Mouse (Mus musculus) kidney, embryonic 16.5 days (tissue): Measurements from ENCODE around the gene Sorcs3. TPM values are rescaled to one million over a fixed set of nuclear protein-coding genes. Genes with fewer than 3 reads are reported as not detected.

ENCODE experiments used
- ATAC-seq: fragments of 200-750 bp; cut with Nextera tagmentation; 2 replicates; pipeline ENCODE4 v1.8.0; 2017; ENCODE audit warnings: moderate TSS enrichment; ENCODE audit not compliant: low FRiP score, low TSS enrichment
- H3K27ac ChIP-seq: fragments of 300-500 bp; sonication (generic); 2 replicates; pipeline ENCODE4 v1.5.1; 2014; ENCODE audit warnings: low read length
- H3K27me3 ChIP-seq: fragments of 300-500 bp; sonication (generic); 2 replicates; pipeline ENCODE4 v1.6.1; 2014; ENCODE audit warnings: low read length, control low read depth, mixed read lengths; ENCODE audit not compliant: insufficient read depth
- H3K36me3 ChIP-seq: fragments of 300-500 bp; sonication (generic); 2 replicates; pipeline ENCODE4 v1.6.1; 2014; ENCODE audit warnings: low read length, control low read depth, mixed read lengths; ENCODE audit not compliant: insufficient read depth
- H3K4me1 ChIP-seq: fragments of 300-500 bp; sonication (generic); 2 replicates; pipeline ENCODE4 v1.6.1; 2014; ENCODE audit warnings: low read length, control low read depth, mixed read lengths; ENCODE audit not compliant: insufficient read depth
- H3K4me2 ChIP-seq: fragments of 300-500 bp; sonication (generic); replicated peaks from 2 replicates; pipeline ENCODE4 v1.6.1; 2014; ENCODE audit warnings: low read depth, low read length
- H3K4me3 ChIP-seq: fragments of 300-500 bp; sonication (generic); 2 replicates; pipeline ENCODE4 v1.5.1; 2014; ENCODE audit warnings: mild to moderate bottlenecking, low read length
- H3K9ac ChIP-seq: fragments of 300-500 bp; sonication (generic); replicated peaks from 2 replicates; pipeline ENCODE4 v1.6.1; 2014; ENCODE audit warnings: low read length
- H3K9me3 ChIP-seq: fragments of 300-500 bp; sonication (generic); 2 replicates; pipeline ENCODE4 v1.6.1; 2016; ENCODE audit warnings: low read length, control low read depth
- WGBS: fragments of 180-500 bp; shearing (Covaris S2); extraction: QIAGEN DNeasy Blood & Tissue Kit; methylation state at CpG from one replicate; pipeline ENCODE4 v1.1.7; 2014; 5-methylcytosine and 5-hydroxymethylcytosine counted together
- polyA plus RNA-seq: library from polyadenylated mRNA; unstranded; fragments of >200 nt; fragmentation: Nextera tagmentation; extraction: Ambion mirVana; gene quantifications from 2 replicates; pipeline ENCODE4 v1.2.1, GENCODE M21; 2015

Sorcs3 gene
- polyA plus RNA-seq, 1 experiment from 2014 or later = 1.8 TPM

DNA sequence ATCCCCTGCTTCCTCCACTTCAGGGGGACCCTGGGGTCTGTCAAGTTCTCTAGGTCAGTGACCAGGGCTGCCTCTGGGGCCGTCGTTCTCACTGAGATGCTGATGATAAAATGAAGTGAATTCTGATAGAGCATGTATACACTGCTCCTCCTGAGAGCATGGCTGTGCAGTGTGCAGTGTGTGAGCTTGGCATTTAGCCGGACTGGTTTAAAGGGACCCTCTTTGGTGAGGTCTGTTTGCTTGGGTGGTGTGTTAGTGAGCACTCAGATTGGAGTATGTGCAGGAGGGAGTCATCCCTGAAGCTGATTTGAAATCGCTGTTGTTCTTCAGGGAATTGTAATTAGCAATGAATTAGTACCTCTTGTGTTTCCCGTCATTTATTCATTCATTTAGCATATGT is 141.3 kb downstream of the Sorcs3 start:
- Histone ChIP-seq H3K36me3 (no peaks in the 10 kb centered on the region), H3K4me3 (no peak overlapping the region), H3K4me1 (no peaks in the 10 kb centered on the region), H3K4me2 (no peak overlapping the region), H3K27ac (no peak overlapping the region), H3K9me3 (no peaks in the 10 kb centered on the region), H3K27me3 (no peaks in the 10 kb centered on the region), H3K9ac (no peak overlapping the region)
- peak; percentile 15; the same call in 1 of the 2 replicates for ATAC-seq
- whole genome bisulfite sequencing = 71% methylated on average over 5 of the region's 5 CpGs

DNA sequence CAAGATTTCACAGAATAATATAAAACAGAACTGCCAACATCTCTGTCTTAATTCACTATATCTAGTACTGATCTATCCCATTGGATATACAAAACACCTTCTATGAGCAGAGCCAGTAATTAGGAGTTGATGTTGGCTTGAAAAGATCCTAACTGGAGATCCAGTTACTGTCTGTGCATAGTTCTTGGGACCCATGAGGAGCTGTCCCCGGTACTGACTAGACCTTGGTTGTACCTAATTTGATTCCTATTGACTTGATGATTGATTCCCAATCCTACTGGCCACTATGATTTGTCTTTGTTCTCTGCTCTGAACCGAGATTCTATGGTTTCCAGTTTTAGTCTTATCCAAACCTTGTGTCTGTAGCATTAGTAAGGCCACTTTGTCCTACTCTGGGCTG is 151.0 kb downstream of the Sorcs3 start:
- WGBS = 76% methylated on average over 2 of the region's 2 CpGs
- no peaks in the 10 kb centered on the region for H3K4me1 ChIP-seq

DNA sequence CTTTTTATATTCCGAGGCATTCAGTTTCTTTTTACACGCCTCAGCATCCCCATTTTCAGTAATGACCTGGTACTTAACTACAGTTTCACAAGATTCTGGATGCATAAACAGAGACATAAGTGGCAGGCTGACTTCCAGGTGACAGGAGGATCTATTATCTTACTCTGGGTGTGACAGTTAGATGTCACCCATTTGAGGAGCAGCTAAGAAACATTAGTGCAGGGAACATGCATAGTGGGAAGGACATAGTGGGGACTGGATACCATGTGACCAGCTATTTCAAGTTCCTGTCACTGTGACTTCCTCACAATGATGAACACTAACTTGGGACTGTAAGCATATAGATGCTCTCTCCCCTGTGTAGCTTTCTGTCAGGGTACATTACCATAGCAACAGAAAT is 156.3 kb downstream of the Sorcs3 start:
- WGBS = 72% methylated on average over 2 of the region's 2 CpGs
- no peaks in the 10 kb centered on the region for H3K27me3 ChIP-seq
- H3K4me2 ChIP-seq = no peak overlapping the region
- H3K4me1 ChIP-seq = no peaks in the 10 kb centered on the region
- H3K9me3 ChIP-seq = no peaks in the 10 kb centered on the region
- no peak for ATAC-seq
- no peak overlapping the region for H3K9ac ChIP-seq
- H3K27ac ChIP-seq = no peak overlapping the region
- H3K36me3 ChIP-seq = no peaks in the 10 kb centered on the region
- H3K4me3 ChIP-seq = no peak overlapping the region

More for the DNA sequence above, 151.0 kb downstream of the Sorcs3 start:
- no peak for ATAC-seq
- Histone ChIP-seq H3K36me3 (no peaks in the 10 kb centered on the region), H3K27me3 (no peaks in the 10 kb centered on the region), H3K9ac (no peak overlapping the region), H3K9me3 (no peaks in the 10 kb centered on the region), H3K27ac (no peak overlapping the region), H3K4me3 (no peak overlapping the region), H3K4me2 (no peak overlapping the region)

DNA sequence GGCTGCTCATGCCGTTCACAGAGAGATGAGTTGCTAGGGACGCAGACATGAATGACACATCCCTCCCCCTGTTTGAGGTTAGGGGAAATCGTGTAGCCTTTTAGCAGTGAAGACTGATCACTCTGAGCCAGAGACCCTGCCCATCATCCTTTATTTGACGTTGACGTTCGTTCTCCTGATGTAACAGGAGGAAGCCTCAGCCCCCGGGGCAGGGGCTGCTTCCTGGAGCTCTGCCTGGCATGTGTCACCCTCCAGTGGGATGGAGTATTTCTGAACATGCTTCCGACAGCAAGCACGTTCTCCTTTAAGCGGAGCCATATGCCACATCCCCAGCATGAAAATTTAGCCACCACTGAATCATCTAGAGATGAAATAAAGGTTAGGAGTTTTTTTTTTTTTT is 162.2 kb downstream of the Sorcs3 start:
- no peaks in the 10 kb centered on the region for H3K36me3 ChIP-seq
- H3K9ac ChIP-seq = no peak overlapping the region
- no peak overlapping the region for H3K4me2 ChIP-seq
- no peaks in the 10 kb centered on the region for H3K27me3 ChIP-seq
- ATAC-seq = no peak
- H3K4me1 ChIP-seq = peaks cover 12% of the 10 kb centered on the region; the same call in 1 of the 2 replicates
- H3K9me3 ChIP-seq = no peaks in the 10 kb centered on the region
- no peak overlapping the region for H3K4me3 ChIP-seq
- WGBS = 55% methylated on average over 10 of the region's 10 CpGs
- no peak overlapping the region for H3K27ac ChIP-seq

DNA sequence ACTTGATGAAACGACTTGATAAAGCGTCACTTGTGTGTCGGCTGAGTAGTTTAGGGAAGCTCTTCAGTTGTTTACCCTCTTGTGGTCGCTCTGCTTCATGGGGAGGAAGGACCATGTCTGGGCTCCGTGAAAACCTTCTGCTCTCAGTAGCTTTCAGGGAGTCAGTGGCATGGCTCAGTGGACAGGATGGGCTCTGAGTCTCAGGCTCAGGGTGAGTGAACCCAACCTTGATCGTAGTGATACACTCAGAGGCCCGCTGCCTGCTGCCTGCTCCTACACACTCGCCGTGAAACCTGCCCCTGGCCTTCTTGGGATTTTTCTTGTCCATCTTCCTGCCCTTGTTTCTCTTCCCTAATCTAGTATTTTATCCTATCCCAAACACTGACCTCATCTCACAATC is 166.0 kb downstream of the Sorcs3 start:
- peak; percentile 82 for ATAC-seq
- no peak overlapping the region for H3K4me2 ChIP-seq
- 42% methylated on average over 9 of the region's 9 CpGs for WGBS
- H3K4me1 ChIP-seq = peaks cover 12% of the 10 kb centered on the region; the same call in 1 of the 2 replicates
- H3K27me3 ChIP-seq = no peaks in the 10 kb centered on the region
- 0 out of 2 replicates have a peak overlapping the region, but pooled peaks have one; percentile 11 for H3K9ac ChIP-seq
- H3K9me3 ChIP-seq = no peaks in the 10 kb centered on the region
- H3K27ac ChIP-seq = no peak overlapping the region
- H3K36me3 ChIP-seq = no peaks in the 10 kb centered on the region
- no peak overlapping the region for H3K4me3 ChIP-seq

DNA sequence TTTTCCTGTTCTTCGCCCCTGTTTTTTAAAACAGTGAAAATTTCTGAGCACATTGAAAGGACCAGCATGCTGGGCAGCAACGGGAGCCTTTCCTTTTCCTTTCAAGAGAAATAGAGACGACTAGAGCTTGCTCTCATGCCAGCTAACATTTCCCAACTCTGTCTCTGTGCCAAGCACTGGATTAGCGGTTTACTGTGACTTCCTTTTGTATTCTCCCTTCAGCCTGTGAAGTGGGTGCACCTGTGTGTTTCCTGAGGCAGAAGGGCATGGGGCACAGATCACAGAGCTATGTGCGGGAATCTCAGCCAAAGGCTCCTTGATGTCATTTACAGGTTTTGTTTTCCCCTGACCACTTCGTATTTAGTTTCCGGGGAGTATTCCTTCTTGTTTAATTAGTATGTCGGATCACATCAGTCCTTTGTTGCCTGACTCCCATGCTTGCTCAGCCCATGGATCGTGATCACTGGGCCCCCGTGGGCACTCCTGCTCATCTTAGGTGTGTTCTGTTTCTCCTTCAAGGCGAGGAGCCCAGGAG is 172.2 kb downstream of the Sorcs3 start:
- Histone ChIP-seq H3K4me3 (no peak overlapping the region), H3K27ac (no peak overlapping the region), H3K27me3 (no peaks in the 10 kb centered on the region), H3K9ac (no peak overlapping the region), H3K4me2 (no peak overlapping the region), H3K9me3 (no peaks in the 10 kb centered on the region), H3K36me3 (no peaks in the 10 kb centered on the region), H3K4me1 (no peaks in the 10 kb centered on the region)
- WGBS = 53% methylated on average over 11 of the region's 11 CpGs
- 0 out of 2 replicates have a peak, but pooled peaks have one; percentile 19 for ATAC-seq

DNA sequence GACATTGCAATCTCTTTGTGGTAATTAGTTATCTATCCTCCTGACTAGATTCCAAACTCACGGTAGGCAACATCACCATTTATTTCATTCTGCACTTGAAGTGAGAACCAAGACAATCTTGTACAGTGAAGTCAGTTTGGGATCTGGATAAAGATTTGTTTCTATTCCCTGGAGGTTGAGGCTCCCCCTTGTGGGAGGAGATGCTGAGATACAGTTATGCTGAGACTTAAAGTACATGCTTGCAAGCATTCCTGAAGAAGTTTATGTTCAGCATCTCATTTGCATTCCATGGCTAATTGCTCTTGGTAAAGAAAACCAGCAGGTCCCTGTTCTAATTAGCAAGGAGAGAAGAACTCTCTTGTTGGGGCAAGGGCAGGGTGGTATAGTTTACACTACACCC is 185.7 kb downstream of the Sorcs3 start:
- no peak for ATAC-seq
- H3K4me1 ChIP-seq = no peaks in the 10 kb centered on the region
- no peak overlapping the region for H3K27ac ChIP-seq
- H3K27me3 ChIP-seq = no peaks in the 10 kb centered on the region
- no peak overlapping the region for H3K4me3 ChIP-seq
- H3K9me3 ChIP-seq = no peaks in the 10 kb centered on the region
- H3K9ac ChIP-seq = no peak overlapping the region
- no peaks in the 10 kb centered on the region for H3K36me3 ChIP-seq
- 73% methylated on average over 1 of the region's 1 CpGs for WGBS
- H3K4me2 ChIP-seq = no peak overlapping the region

DNA sequence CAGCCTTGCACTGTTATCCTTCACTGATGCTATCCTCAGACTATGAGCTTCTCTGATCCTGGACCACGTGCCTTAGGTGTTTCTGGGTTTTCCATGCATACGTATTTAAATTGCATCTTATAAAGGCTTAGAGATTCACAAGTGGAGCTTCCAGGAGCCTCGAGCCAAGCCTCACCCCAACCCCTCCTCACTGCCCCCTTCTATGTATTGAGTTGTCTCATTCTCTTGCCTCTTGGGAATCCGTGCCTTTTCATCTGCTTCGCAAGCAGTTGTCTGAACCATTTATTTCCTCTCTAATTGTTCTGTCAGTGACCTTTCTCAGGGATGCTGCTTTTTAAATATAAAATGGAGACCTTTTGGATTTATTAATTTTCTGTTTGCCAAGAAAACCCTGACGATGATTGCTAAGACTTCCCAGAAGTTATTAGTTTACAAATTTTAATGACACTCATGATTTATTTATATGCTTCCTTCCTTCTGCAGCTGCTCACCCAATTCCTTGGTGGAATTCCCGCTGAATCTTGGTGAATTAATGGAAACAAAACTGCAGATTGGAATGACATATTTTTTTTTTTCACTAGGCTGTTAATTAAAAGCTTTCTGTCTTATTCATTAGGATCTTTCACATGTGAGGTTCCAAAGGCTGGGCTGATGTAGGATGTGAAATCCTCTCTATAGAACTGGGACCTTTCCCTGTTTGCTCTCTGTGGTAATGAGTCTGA is 199.1 kb downstream of the Sorcs3 start:
- Histone ChIP-seq H3K9ac (no peak overlapping the region), H3K27ac (no peak overlapping the region), H3K4me3 (no peak overlapping the region), H3K9me3 (no peaks in the 10 kb centered on the region), H3K4me1 (no peaks in the 10 kb centered on the region), H3K27me3 (no peaks in the 10 kb centered on the region), H3K36me3 (no peaks in the 10 kb centered on the region), H3K4me2 (no peak overlapping the region)
- WGBS = 63% methylated on average over 7 of the region's 7 CpGs
- no peak for ATAC-seq

DNA sequence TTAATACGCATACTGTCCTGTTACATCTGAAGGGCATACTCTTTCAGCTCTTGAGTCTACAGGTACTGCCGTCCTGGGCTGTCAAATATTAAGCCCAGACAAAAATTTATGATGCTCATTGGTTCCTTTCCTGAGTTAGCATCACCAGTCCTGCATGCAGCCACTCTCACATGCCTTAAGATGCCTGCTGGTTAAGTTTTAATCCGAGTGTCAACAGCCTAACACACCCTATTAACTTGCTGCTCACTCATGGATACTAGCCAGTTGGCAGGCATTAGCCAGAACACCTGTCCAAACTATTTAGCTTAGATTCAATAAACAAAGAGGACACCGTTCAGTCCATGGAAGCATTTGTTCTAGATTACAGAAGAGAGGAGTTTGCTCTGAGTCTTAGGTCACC is 202.4 kb downstream of the Sorcs3 start:
- ATAC-seq = peak; percentile 89
- Histone ChIP-seq H3K9me3 (no peaks in the 10 kb centered on the region), H3K9ac (no peak overlapping the region), H3K4me2 (no peak overlapping the region), H3K4me1 (no peaks in the 10 kb centered on the region), H3K4me3 (no peak overlapping the region), H3K36me3 (no peaks in the 10 kb centered on the region), H3K27ac (no peak overlapping the region), H3K27me3 (no peaks in the 10 kb centered on the region)
- WGBS = 48% methylated on average over 4 of the region's 4 CpGs

DNA sequence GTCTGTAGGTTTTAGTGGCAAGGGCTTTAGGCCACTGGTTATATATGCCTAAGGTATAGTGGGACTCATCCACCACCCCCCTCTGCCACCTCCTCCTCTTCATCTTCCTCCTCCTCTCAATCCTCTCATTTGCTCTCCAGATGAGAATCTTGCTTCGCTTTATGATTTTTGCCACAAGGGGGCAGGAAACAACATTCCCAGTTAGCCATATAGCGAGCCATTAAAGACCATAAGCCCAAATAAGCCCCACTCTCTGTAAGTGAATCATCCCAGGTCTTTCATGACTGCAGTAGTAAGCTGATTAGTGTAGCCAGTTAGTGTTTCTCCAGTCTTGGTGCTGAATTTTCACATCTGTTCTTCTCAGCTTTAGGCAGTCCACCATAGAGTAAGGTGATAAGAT is 205.5 kb downstream of the Sorcs3 start:
- no peak overlapping the region for H3K27ac ChIP-seq
- H3K9ac ChIP-seq = no peak overlapping the region
- H3K27me3 ChIP-seq = no peaks in the 10 kb centered on the region
- H3K4me2 ChIP-seq = no peak overlapping the region
- H3K36me3 ChIP-seq = no peaks in the 10 kb centered on the region
- H3K9me3 ChIP-seq = no peaks in the 10 kb centered on the region
- no peaks in the 10 kb centered on the region for H3K4me1 ChIP-seq
- no peak for ATAC-seq
- no peak overlapping the region for H3K4me3 ChIP-seq
- WGBS = 46% methylated on average over 2 of the region's 2 CpGs
